Mouse (Mus musculus): ENCODE measurements around the gene Gtsf1l.

DNA sequence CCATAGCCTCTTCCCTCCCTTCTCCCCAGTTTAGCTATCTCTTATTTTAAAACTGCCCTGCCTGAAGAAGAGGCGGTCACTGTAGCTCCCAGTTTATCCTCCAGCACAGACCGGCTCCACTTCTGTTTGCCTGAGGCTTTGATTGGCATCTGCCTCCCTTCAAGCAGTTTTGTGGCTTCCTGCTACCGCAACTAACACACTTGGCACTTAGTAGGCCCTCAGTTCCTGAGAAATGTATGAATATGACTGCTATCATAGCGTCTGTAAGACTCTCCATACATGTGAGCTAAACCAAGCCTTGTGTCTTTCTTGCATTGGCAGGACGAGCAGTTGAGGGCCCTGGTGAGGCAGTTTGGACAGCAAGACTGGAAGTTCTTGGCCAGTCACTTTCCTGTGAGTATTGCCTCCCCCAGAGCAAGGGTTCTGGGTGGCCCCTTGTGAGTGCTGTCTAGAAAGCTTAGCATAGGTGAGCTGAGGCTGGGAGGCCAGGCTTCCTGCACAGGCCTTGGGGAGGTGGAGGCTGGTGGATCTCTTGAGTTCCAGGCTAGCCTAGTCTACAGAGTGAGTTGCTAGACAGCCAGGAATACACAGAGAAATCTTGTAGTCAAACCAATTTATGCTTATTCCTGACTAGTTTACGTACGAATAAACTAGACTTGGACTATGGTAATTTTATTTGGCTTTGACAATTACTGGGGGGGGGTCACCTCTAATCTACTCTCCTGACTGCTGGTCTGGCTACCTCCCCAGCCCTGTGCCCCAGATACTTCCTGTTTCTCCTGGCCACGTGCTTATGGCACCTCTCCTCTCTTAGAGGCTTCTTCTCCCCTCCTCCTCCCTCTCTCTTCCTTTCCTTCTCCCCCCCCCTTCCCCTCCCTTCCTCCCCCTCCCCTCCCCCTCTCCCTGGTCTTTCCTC, 26.2 kb downstream of the Gtsf1l start:
- TF ChIP-seq CTCF (IDR thresholded peaks at IDR 0.05; ENCODE audit: low read depth, low read length) (no peak), GATA1 (IDR thresholded peaks at IDR 0.05; ENCODE audit: borderline replicate concordance, low read length) (no peak), POLR2AphosphoS5 (IDR thresholded peaks at IDR 0.05; ENCODE audit: insufficient replicate concordance, low read depth, low read length) (no peak), GATA2 (IDR thresholded peaks at IDR 0.05; ENCODE audit: borderline replicate concordance, low read depth, low read length) (no peak)

All from G1E (cell line).